27 mouse cellular contexts compared by ENCODE assay signal in genomic region chr9:120064317-120064716, GRCm38 (mm10). TPM values are rescaled to one million over a fixed set of nuclear protein-coding genes. Genes with fewer than 3 reads are reported as not detected.
DNase-seq lines count a peak whose midpoint lies in the region; ATAC-seq and TF ChIP-seq lines count a peak whose summit lies in the region.
"Had no signal": no experiment of that assay in that cellular context is flagged by ENCODE, and none has a peak within 500 bp of the region (broad histone marks: within the 10 kb centered on the region; RNA-seq: fewer than 3 reads in every experiment).

No protein-coding gene starts in this region.

- no peak overlapping the region for H3K4me3 ChIP-seq in liver, embryonic 12.5 days
- H3K4me3 ChIP-seq: embryonic facial prominence, embryonic 13.5 days; embryonic facial prominence, embryonic 15.5 days; erythroblast, embryonic 14.5 days; forebrain, embryonic 13.5 days; forebrain, embryonic 15.5 days had no signal

- no peak overlapping the region for H3K4me2 ChIP-seq in liver, embryonic 12.5 days
- H3K4me2 ChIP-seq: embryonic facial prominence, embryonic 13.5 days; embryonic facial prominence, embryonic 15.5 days; forebrain, embryonic 13.5 days; forebrain, embryonic 15.5 days had no signal

- H3K9me3 ChIP-seq in liver, embryonic 12.5 days (replicated peaks), result no peaks in the 10 kb centered on the region
- H3K9me3 ChIP-seq: embryonic facial prominence, embryonic 13.5 days; embryonic facial prominence, embryonic 15.5 days; forebrain, embryonic 13.5 days; forebrain, embryonic 15.5 days; G1E had no signal

- peaks cover 3% of the 10 kb centered on the region for H3K27me3 ChIP-seq in Patski
- no peaks in the 10 kb centered on the region for H3K27me3 ChIP-seq in liver, embryonic 12.5 days (replicated peaks)
- H3K27me3 ChIP-seq: embryonic facial prominence, embryonic 13.5 days; embryonic facial prominence, embryonic 15.5 days; forebrain, embryonic 13.5 days; forebrain, embryonic 15.5 days had no signal

- CTCF ChIA-PET in Patski (lab: Charles Lee), result interaction anchor here (1.5 to 2.8 kb wide), 2 partner anchors 9 to 34 kb away, joined by 3 to 13 read pairs; no protein-coding TSS in a partner anchor

- in situ Hi-C loops in Patski (cut with MboI; ENCODE audit: low pct_unique_long_range_greater_than_20kb), result no loop called here

- ATAC-seq in Patski, result peak; percentile 60
- no peak for ATAC-seq in megakaryocyte progenitor cell, adult 5-6 weeks (replicated peaks; ENCODE audit: poor library complexity)
- no peak for ATAC-seq in liver, embryonic 12.5 days
- ATAC-seq: CD4-positive, CD25-positive, alpha-beta regulatory T cell, adult 4 months; forebrain, embryonic 13.5 days; forebrain, embryonic 15.5 days; forebrain, postnatal 0 days had no signal

- 63% methylated on average over 4 of the region's 4 CpGs for WGBS in liver, embryonic 12.5 days (ENCODE audit: insufficient replicate concordance)

- no peak overlapping the region for H3K9ac ChIP-seq in liver, embryonic 12.5 days
- H3K9ac ChIP-seq: embryonic facial prominence, embryonic 13.5 days; embryonic facial prominence, embryonic 15.5 days; forebrain, embryonic 13.5 days; forebrain, embryonic 15.5 days; forebrain, postnatal 0 days had no signal

- POLR2A ChIA-PET in Patski (lab: Charles Lee), result no interaction called here

- DNase-seq in 3134 (ENCODE audit: extremely low read depth, insufficient read length, low spot score) (peak; percentile 40), Patski (ENCODE audit: low read depth, low spot score) (peak; percentile 58)
- peak; percentile 16 for DNase-seq in Muller cell, postnatal 12 days (ENCODE audit: inconsistent ontology term)
- no peak for DNase-seq in lung, postnatal 14 days
- DNase-seq: adrenal gland, adult 8-10 months; adrenal gland, postnatal 14 days; B cell, adult 2 months; cerebellum, adult 11-12 months; cerebellum, adult 2 months; cerebellum, adult 9-10 months; cerebellum, postnatal 10 days; cerebellum, postnatal 25 days; forebrain, postnatal 0 days had no signal

- H3K27ac ChIP-seq in liver, embryonic 12.5 days, result no peak overlapping the region
- H3K27ac ChIP-seq: embryonic facial prominence, embryonic 13.5 days; embryonic facial prominence, embryonic 15.5 days; forebrain, embryonic 13.5 days; forebrain, embryonic 15.5 days had no signal

- H3K4me1 ChIP-seq in liver, embryonic 12.5 days, result 0 out of 2 replicates have a peak, but pooled peaks cover 5% of the 10 kb centered on the region
- H3K4me1 ChIP-seq: embryonic facial prominence, embryonic 13.5 days; embryonic facial prominence, embryonic 15.5 days; forebrain, embryonic 13.5 days; forebrain, embryonic 15.5 days had no signal

- H3K36me3 ChIP-seq in liver, embryonic 12.5 days, result no peaks in the 10 kb centered on the region
- H3K36me3 ChIP-seq: embryonic facial prominence, embryonic 13.5 days; embryonic facial prominence, embryonic 15.5 days; forebrain, embryonic 15.5 days; G1E had no signal

- TF ChIP-seq CTCF in Patski (IDR thresholded peaks at IDR 0.05), result no peak

RNA-seq across cellular contexts. Expression of gene Cx3cr1, which starts 5.4 kb away (rescaled TPM):
- not detected for polyA plus RNA-seq in Patski (2021)
- 10.6 and 11.9 TPM in 2 replicates for total RNA-seq in megakaryocyte progenitor cell, adult 5-6 weeks (2015)
- total RNA-seq in megakaryocyte progenitor cell, adult 5-6 weeks (2017), result 10.8 and 13.9 TPM in 2 replicates
- 5.4 and 6.0 TPM in 2 replicates for polyA plus RNA-seq in liver, embryonic 12.5 days (2016; fragmentation: Nextera tagmentation; extraction: Ambion mirVana)
- total RNA-seq: CH12.LX had no signal
- polyA plus RNA-seq: G1E had no signal

RNA-seq across cellular contexts. Expression of gene Ccr8, which starts 27.6 kb away (rescaled TPM):
- not detected for polyA plus RNA-seq in Patski (2021)
- total RNA-seq in megakaryocyte progenitor cell, adult 5-6 weeks (2015), result not detected in 2 replicates
- not detected in 2 replicates for total RNA-seq in megakaryocyte progenitor cell, adult 5-6 weeks (2017)
- not detected in 2 replicates for polyA plus RNA-seq in liver, embryonic 12.5 days (2016; fragmentation: Nextera tagmentation; extraction: Ambion mirVana)
- total RNA-seq: adrenal gland, adult 18-20 months; adrenal gland, adult 8-10 months; adrenal gland, postnatal 14 days; adrenal gland, postnatal 36 days; CH12.LX; forebrain, postnatal 0 days; G1E had no signal
- polyA plus RNA-seq: cerebellum, adult 2 months; embryonic facial prominence, embryonic 11.5 days; erythroblast, embryonic 14.5 days; forebrain, embryonic 11.5 days; forebrain, embryonic 13.5 days; forebrain, embryonic 15.5 days; forebrain, postnatal 0 days; G1E had no signal

RNA-seq across cellular contexts. Expression of gene Xirp1, which starts 40.9 kb away (rescaled TPM):
- polyA plus RNA-seq in Patski (2021), result 0.04 TPM
- not detected in 2 replicates for total RNA-seq in megakaryocyte progenitor cell, adult 5-6 weeks (2015)
- total RNA-seq in megakaryocyte progenitor cell, adult 5-6 weeks (2017), result not detected in 2 replicates
- 0.02 and 0.07 TPM in 2 replicates for polyA plus RNA-seq in liver, embryonic 12.5 days (2016; fragmentation: Nextera tagmentation; extraction: Ambion mirVana)
- total RNA-seq: CH12.LX; forebrain, postnatal 0 days had no signal
- polyA plus RNA-seq: CD4-positive, CD25-positive, alpha-beta regulatory T cell, adult 4 months; erythroblast, embryonic 14.5 days; forebrain, embryonic 11.5 days; forebrain, embryonic 13.5 days; forebrain, embryonic 15.5 days; forebrain, postnatal 0 days; G1E had no signal

RNA-seq across cellular contexts. Expression of gene Slc25a38, which starts 45.9 kb away (rescaled TPM):
- 27.3 TPM for polyA plus RNA-seq in Patski (2021)
- 15.8 and 17.1 TPM in 2 replicates for total RNA-seq in megakaryocyte progenitor cell, adult 5-6 weeks (2015)
- total RNA-seq in megakaryocyte progenitor cell, adult 5-6 weeks (2017), result 16.9 and 19.7 TPM in 2 replicates
- polyA plus RNA-seq in liver, embryonic 12.5 days (2016; fragmentation: Nextera tagmentation; extraction: Ambion mirVana), result 142 and 144 TPM in 2 replicates
